Mouse (Mus musculus) C2C12 (cell line): ENCODE measurements around the gene 1700109H08Rik.

ENCODE experiments used
- CEBPB ChIP-seq: IDR thresholded peaks from one replicate; pipeline ENCODE4 v1.6.1; 2011; ENCODE audit warnings: low read depth, mild to moderate bottlenecking, control low read depth, moderate library complexity
- CTCF ChIP-seq: IDR thresholded peaks from one replicate; pipeline ENCODE4 v1.5.1; 2011; ENCODE audit not compliant: control insufficient read depth, insufficient read depth, insufficient read length
- FOSL1 ChIP-seq: IDR thresholded peaks from one replicate; pipeline ENCODE4 v1.8.0; 2011; ENCODE audit warnings: mild to moderate bottlenecking, low read length; ENCODE audit not compliant: poor library complexity, insufficient read depth, severe bottlenecking
- MYOD1 ChIP-seq: IDR thresholded peaks from one replicate; pipeline ENCODE4 v1.6.1; 2011; ENCODE audit warnings: low read depth; ENCODE audit not compliant: control insufficient read depth, insufficient read length
- MYOG ChIP-seq: IDR thresholded peaks from one replicate; pipeline ENCODE4 v1.6.1; 2011; ENCODE audit not compliant: control insufficient read depth, insufficient read length; ENCODE audit errors: extremely low read depth
- USF1 ChIP-seq: IDR thresholded peaks from one replicate; pipeline ENCODE4 v1.6.1; 2011; ENCODE audit warnings: low read depth, mild to moderate bottlenecking, control low read depth, moderate library complexity

DNA sequence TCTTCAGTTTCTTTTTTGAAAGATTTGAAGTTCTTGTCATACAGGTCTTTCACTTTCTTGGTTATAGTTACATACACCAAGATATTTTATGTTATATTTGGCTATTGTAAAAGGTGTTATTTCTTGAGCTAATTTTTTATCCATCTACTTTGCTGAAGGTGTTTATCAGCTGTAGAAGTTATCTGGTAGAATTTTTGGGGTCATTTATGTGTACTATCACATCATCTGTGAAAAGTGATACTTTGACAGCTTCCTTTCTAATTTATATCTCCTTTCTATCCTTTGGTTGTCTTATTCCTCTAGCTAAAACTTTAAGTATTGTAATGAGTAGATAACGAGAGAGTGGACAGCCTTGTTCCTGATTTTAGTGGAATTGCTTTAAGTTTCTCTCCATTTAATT lies 19.9 kb upstream of the 1700109H08Rik start:
- TF ChIP-seq CTCF (no peak), CEBPB (no peak), MYOD1 (no peak), MYOG (no peak), USF1 (no peak), FOSL1 (no peak)
